Mouse (Mus musculus) T-cell, adult 2 months (primary cell): ENCODE results near the gene Ift80.
A peak's percentile ranks its signal among the peaks of the same experiment; 100 is the strongest.
"Not testable (repeated sequence)": the region's sequence is repeated elsewhere in the genome, so short reads cannot be mapped to it uniquely, and the experiment has no call there.

ENCODE experiments used
- DNase-seq: peaks from one replicate; pipeline ENCODE4 v3.0.0; 2022; ENCODE audit warnings: low spot score

Ift80 gene

DNA sequence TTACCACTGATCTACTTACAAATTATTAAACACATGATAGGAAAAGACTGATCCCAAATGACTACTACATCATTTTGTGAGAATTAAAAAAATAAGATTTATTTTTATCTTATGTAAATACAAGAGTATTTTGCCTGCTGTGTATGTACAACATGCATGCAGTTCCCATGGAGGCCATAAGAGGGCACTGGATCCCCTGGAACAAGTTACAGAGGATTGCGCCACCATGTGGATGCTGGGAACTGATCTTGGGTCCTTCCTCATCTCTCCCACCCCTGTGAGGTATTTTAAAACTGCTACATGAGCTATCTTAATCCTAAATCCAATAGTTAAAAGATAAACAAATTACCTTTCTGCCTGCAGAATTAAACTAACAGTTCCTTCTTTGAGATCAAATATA lies 68.9 kb downstream of the Ift80 start:
- DNase-seq = peak; percentile 48

DNA sequence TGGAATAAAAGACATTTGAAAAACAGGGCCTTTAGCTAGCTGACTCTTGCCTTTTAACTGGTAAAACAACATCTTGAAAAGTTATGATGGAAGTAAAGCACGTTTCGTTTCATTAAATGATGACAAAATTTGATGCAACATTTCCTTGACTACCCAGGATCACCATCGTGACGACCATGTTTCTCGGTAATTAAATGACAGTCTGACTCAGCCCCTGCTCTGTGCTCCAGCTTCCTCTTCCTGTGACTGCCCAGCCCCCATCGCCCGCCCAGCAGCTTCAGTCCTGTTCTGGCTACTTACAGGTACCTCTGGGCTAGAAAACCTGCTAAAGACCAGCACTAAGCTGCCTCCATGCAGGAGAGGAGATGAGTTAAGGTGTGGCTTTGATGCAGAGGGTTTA lies 70.1 kb downstream of the Ift80 start:
- no peak for DNase-seq

DNA sequence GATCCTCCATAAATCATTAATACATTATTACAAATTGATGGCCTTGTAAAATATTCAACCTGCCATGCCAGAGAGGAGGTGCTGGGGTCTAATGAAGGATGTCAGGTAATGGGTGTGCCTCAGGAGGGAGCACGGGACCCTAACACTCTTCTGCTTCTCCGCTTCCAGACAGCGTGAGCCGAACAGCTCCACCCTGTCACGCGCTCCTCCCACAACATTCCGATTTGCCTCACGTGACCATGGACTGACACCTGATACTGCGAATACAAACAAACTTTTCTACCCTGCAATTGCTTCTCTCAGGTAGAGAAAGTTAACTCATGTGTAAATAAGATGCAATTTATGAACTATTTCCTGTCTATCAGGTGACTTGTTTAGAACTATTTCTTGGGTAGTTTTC lies 75.8 kb downstream of the Ift80 start:
- DNase-seq = no peak

DNA sequence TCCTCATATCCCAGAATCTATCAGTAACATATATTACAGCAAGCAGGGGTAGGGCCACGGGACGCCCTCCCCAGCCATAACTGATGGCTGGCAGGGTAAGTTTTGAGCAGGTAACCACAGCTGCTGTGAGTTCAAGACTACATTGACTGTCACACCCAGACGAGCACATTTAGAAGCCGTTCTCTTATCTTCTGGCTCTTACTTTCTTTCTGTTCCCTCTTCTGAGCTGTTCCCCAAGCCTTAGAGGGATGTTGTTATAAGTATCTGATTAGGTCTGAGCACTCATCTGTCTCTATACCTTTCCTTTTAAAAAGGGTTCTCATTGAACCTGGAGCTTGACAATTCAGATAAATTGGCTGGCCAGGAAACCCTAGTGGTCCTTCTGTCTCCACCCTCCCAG lies 96.9 kb downstream of the Ift80 start:
- no peak for DNase-seq

DNA sequence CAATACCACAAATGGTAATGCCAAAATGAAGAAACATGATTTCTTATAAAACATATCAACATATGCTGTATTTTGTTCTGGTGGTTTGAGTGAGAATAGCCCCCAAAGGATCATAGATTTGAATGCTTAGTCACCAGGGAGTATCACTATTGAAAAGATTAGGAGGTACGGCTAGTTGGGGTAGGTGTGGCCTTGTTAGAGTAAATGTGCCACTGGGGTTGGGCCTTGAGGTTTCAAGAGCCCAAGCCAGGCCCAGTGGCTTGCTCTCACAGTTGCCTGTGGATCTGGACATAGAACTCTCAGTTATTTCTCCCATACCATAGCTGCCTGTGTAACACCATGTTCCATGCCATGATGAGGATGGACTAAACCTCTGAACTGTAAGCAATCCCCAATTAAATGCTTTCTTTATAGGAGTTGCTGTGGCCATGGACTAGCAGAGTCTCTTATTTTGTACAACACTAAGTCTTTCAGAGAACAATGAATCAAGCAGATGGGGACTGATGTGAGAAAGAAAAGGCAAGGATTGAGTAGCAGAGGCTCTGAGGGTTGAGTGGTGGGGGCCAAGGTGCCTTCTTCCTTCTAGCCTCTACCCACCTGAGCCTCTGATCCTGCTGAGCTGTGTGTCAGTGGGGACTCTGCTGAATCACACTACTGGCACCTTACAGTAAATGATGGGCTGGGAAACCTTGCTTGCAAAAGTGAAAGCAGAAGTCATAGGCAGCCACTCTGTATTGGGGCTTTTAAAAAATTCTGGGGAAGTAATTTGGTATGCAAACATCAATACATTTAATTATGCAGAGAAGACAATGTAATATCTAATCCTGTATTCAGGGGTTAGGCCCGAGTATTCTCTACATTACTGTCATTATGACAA lies 99.2 kb downstream of the Ift80 start:
- DNase-seq = no peak

DNA sequence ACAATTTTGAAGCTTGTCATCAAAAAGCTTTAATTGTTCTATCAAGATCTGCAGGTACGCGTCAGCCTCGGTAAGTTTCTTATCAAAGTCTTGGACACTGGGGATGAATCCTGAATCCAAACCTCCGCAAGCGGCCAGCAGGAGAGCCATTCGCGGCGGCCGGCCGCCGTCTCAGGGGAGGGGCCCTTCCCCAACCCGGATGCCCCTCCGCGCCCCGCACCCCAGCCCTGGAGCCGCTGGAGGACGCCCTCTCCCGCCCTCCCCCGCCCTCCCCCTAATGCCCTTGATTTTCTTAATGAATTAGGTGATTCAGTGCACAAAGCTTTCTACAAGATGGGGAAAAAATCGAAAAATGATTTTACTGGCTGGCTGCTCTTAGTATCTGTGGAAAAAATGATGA lies 101.7 kb downstream of the Ift80 start:
- not testable (repeated sequence) for DNase-seq

DNA sequence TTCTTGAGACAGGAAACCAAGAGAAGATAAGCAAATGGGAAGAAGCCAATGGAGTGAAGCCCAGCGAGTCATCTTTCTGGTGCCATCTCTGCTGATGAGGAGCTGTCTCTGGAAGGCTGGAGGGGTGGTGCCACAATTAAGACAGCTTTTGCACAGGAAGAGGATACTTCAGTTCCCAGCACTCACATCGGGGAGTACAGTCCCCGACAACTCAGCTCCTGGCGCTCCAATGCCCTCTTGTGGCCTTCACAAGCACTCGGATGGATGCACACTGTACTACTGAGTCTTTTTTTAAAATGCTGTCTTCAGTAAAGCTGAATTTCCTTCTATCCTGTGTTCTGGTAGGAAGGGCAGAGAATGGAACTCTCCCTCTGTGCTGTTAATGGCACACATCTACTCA lies 107.2 kb downstream of the Ift80 start:
- DNase-seq = no peak

DNA sequence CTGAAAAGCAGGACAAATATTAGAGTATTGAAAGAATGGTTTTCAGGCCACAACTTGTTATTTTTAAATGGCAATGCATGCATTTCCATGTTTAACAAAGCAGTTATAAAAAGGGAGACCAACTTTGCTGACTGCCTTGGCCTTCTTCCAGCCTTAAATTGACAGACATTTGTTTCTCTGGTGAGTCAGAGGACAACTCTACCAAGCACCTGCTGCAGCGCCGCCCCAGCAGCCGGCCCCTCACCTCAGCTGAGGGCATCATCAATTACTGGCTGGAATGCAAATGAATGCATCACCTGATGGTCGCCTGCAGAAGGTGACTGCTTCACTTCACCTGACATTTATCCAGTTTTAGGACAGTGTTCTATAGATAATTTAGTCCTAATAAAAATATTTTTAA lies 108.9 kb downstream of the Ift80 start:
- DNase-seq = no peak

DNA sequence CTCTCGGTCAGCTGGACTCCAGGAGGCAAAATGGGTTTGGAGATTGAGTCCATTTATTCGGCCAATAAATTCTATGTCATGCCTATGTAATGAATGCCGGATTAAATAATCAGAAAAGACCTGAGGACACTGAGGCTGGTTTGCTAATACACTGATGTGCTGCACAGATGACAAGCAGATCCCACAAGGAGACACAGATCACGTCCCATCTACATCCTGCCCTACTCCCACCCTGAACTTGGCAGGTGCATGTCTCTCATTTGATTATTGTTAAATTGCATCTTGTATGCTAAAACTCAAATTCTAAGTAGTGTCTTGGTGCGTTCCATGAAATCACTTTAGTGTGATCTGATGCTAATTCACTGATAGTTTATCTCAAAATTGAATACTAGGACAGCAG lies 117.5 kb downstream of the Ift80 start:
- DNase-seq = no peak

DNA sequence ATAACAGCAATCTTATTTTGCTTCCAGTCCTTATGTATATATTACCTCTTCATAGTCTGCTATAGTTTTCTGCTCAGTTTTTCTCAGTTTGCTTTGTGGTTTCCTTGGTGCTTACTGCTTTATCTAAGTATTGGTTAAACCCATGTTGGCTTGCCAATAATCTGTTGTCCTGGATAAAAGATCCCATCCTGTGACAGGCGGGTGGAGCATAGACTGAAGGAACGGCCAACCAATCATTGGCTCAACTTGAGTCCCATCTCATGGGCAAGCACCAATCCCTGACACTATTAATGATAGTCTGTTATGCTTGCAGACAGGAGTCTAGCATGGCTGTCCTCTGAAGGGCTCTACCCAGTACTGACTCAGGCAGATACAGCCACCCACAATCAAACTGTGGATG lies 130.3 kb downstream of the Ift80 start:
- DNase-seq = no peak

DNA sequence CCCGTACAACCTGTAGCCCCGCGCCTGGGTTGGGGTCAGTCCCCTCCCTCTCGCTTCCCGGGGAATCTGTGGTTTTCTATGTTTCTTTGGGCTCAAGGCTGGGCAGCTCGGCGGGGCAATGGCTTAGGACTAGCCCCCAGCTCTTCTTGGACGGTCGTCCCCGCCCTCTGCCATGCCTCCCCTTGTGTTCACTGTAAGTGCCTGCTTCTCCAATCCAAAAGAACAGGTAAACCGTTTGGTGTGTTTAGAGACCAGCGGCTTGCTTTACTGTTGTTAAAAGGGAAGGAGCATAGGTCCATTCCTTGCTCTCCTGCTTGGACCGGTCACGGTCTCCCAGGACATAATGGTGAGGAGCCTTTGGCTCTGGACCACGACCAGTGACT lies 133.8 kb downstream of the Ift80 start:
- DNase-seq = no peak

DNA sequence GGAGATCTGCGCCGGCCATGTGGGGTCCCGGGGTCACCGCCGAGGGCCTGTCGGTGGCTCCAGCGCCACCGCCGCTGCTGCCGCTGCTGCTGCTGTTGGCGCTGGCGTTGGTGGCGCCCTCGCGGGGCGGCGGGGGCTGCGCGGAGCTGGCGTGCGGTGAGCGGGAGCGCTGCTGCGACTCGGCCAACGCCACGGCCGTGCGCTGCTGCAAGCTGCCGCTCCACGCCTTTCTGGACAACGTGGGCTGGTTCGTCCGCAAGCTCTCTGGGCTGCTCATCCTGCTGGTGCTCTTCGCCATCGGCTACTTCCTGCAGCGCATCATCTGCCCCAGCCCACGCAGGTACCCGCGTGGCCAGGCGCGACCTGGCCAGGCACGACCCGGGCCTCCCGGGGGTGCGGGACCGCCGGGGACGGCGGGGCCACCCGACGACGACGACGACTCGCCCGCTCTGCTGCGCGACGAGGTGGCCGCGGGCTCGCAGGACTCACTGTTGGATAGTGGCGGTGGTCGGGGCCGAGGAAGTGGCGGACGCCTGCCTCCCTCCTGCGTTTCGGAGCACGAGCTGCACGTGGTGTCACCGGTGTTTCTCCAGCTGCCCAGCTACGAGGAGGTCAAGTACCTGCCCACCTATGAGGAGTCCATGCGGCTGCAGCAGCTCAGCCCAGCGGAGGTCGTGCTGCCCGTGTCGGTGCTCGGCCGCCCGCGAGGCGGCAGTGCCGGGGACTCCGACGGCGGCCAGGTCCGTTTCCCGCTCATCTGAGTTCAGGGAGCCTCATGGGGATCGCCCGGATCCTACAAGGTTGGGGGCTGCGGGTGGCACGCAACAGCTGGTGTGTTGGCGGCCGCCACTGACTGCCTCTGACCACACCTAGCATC lies 134.4 kb downstream of the Ift80 start:
- DNase-seq = peak; percentile 33

DNA sequence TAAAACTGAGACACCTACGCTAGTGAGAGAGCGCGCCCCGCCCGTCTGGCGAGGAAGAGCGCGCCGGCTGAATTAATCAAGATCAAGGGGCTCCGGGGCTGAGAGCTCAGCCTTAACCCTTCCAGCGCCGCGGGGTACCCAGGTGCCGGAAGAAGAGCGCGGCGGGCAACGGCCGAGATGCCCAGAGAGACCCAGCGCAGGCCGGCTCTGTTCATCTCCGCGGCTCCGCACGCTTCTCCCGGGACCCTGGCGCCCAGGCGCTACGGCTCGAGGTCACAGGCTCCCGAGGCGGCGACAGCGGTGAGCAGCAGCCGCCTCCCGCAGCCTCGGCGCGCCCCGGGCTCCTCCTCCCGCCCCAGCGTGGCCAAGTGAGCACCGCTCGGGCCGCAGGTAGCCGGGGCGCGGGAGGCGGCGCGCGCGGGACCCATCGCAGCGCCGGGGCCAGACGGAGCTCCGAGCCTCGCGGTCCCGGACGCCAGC lies 135.1 kb downstream of the Ift80 start, which contains the start of gene 1110032F04Rik:
TSS of gene 1110032F04Rik (plus strand) at position 376 of the 480 bp plus-strand sequence.
- peak; percentile 34 for DNase-seq

DNA sequence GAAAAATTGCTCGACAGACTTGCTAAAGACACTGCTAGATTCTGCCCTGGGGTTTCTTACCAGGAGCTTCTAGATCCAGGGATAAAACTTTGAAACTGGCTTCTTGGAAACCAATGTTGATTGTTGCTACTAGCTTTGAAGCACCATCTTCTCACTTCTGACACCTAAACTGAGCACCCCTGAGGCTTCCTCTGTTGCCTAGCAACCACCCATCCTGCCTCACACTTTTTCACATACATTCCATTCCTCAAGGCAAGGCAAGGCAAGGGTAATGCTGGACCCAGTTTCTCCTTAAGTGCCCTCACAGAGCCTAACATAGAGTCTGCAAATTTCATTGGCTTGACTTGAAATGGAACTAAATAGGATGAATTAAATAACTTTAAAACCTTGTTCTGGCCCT lies 152.0 kb downstream of the Ift80 start:
- no peak for DNase-seq

DNA sequence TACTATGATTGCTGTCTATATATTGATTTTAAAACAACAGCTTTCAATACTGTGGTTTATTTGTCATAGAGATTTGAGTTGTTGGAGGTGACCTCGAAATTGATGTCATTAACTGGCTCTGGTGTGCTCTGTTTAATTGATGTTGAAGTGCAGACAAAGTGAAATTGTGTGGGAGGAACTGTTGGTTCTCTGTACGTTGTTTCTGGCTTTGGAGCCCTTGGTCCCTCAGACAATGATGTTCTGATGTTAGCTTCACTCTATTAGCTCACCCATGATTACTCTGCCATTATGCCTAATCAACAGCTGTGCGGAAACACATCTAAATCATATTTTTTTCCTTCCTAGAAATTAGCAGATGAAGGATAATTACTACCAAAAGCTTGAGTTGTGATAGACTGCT lies 156.0 kb downstream of the Ift80 start:
- DNase-seq = no peak

DNA sequence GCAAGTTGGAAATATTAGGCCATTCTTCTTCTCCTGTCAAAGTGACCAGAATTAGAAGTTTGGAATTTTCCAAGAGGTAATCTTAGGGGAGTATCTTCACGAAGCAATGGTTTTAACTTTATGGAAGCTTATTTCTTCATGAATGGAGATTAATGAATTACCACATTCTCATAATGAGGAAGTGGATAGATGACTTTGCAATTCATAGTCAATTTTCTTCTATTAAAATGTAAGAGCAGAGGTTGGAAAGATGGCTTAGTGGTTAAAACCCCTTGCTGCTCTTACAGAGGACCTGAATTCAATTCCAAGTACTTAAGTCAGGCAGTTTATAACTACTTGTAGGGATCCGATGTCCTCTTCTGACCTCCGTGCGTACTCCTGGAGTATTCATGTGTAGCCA lies 160.3 kb downstream of the Ift80 start:
- no peak for DNase-seq
